Mouse (Mus musculus) lung, postnatal 4 days (tissue): Measurements from ENCODE around the gene Olfr930.

Experiments
- DNase-seq, 2 experiments: peaks; one replicate each; pipeline ENCODE4 v3.0.0; 2021

Gene Olfr930

GRCm38 (mm10) chr9:38929509-38929908 is at the start of gene Olfr930:
Gene Olfr930 (plus strand): TSS chr9:38929809.
- no peak for DNase-seq

- no peak for DNase-seq
These were observed 24.0 kb downstream of the Olfr930 start for GRCm38 (mm10) chr9:38953401-38954123.

GRCm38 (mm10) chr9:38954124-38954416 is 24.5 kb downstream of the Olfr930 start:
- no peak for DNase-seq

- no peak for DNase-seq
These were observed 42.4 kb downstream of the Olfr930 start, which contains the start of gene Olfr933 for GRCm38 (mm10) chr9:38972013-38972412. Gene Olfr933 (plus strand): TSS chr9:38972313.
